In the genomic region with DNA sequence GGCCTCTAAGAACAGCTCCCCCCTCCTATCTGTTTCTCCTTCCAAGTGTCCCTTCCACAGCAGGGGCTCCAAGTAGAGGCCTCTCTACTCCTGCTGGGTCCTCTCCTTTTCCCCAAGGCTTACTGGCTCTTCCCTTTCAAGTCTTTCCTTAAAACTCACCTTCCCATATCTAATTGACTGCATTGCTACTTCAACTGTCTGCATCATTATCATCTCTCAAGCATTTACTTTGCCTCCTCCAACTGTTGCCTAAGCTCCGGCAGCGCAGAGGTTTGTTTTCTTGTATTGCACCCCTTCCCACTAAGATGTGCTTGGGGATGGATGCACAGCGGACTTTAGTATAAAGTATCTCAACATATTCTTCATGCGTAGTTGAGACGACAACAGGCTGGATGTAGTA, we compare ENCODE assay signal across 8 mouse cellular contexts. TPM values are rescaled to one million over a fixed set of nuclear protein-coding genes. Genes with fewer than 3 reads are reported as not detected.
DNase-seq lines count a peak whose midpoint lies in the region; ATAC-seq and TF ChIP-seq lines count a peak whose summit lies in the region.

No protein-coding gene starts in this region.

- no peak overlapping the region for H3K27ac ChIP-seq in lung, postnatal 0 days (ENCODE audit: low read length)
- no peak overlapping the region for H3K27ac ChIP-seq in embryonic fibroblast, embryonic 13.5 days (ENCODE audit: insufficient read depth, low read length)
- H3K27ac ChIP-seq in limb, embryonic 11.5 days (replicated peaks; ENCODE audit: low read depth, low read length), result no peak overlapping the region
- no peak overlapping the region for H3K27ac ChIP-seq in small intestine, adult 2 months (ENCODE audit: insufficient read depth, low read depth, low read length)

- H3K36me3 ChIP-seq in lung, postnatal 0 days (ENCODE audit: insufficient read depth, low read length), result peaks cover 20% of the 10 kb centered on the region; the same call in 1 of the 2 replicates
- peaks cover 17% of the 10 kb centered on the region for H3K36me3 ChIP-seq in limb, embryonic 11.5 days (ENCODE audit: control insufficient read depth, insufficient read depth, low read length)
- peaks cover 25% of the 10 kb centered on the region for H3K36me3 ChIP-seq in small intestine, adult 2 months (ENCODE audit: control insufficient read depth, insufficient read depth, low read length)

- 0 out of 2 replicates have a peak overlapping the region, but pooled peaks have one; percentile 39 for H3K9ac ChIP-seq in lung, postnatal 0 days (replicated peaks; ENCODE audit: low read depth)
- peak overlapping the region; percentile 75 for H3K9ac ChIP-seq in limb, embryonic 11.5 days (ENCODE audit: low read length)

- no peak for ATAC-seq in lung, postnatal 0 days
- no peak for ATAC-seq in limb, embryonic 11.5 days (ENCODE audit: insufficient number of reproducible peaks, low FRiP score, low TSS enrichment, low read depth)

- H3K27me3 ChIP-seq in lung, postnatal 0 days (replicated peaks; ENCODE audit: insufficient read depth, low read length), result no peaks in the 10 kb centered on the region
- no peaks in the 10 kb centered on the region for H3K27me3 ChIP-seq in limb, embryonic 11.5 days (ENCODE audit: control insufficient read depth, insufficient read depth, low read length)
- H3K27me3 ChIP-seq in small intestine, adult 2 months (ENCODE audit: control insufficient read depth, insufficient read depth, low read length), result no peaks in the 10 kb centered on the region

- TF ChIP-seq CTCF in lung, postnatal 0 days (IDR thresholded peaks at IDR 0.05), result no peak
- no peak for TF ChIP-seq CTCF in embryonic fibroblast, embryonic 13.5 days (IDR thresholded peaks at IDR 0.05; ENCODE audit: borderline replicate concordance, insufficient read depth, low read length)
- TF ChIP-seq CTCF in small intestine, adult 2 months (IDR thresholded peaks at IDR 0.05; ENCODE audit: extremely low read depth, insufficient read length, insufficient replicate concordance, low read depth, low read length), result no peak

- DNase-seq in lung, postnatal 0 days (ENCODE audit: low spot score), result no peak
- no peak for DNase-seq in lung, postnatal 14 days
- DNase-seq in limb, embryonic 11.5 days (ENCODE audit: low spot score), result no peak
- no peak for DNase-seq in layer of hippocampus, postnatal 14 days (ENCODE audit: low spot score in 2 of 2)
- no peak for DNase-seq in gastrocnemius, postnatal 25 days
- DNase-seq in kidney, postnatal 10 days, result no peak

- peak overlapping the region; percentile 68 for H3K4me2 ChIP-seq in lung, postnatal 0 days (replicated peaks; ENCODE audit: low read depth, low read length)
- H3K4me2 ChIP-seq in limb, embryonic 11.5 days (ENCODE audit: low read depth, severe bottlenecking), result peak overlapping the region; percentile 61

- peaks cover 5% of the 10 kb centered on the region; the same call in 1 of the 2 replicates for H3K4me1 ChIP-seq in lung, postnatal 0 days (ENCODE audit: insufficient read depth, low read depth, low read length)
- 0 out of 2 replicates have a peak, but pooled peaks cover 2% of the 10 kb centered on the region for H3K4me1 ChIP-seq in embryonic fibroblast, embryonic 13.5 days (ENCODE audit: control insufficient read depth, insufficient read depth, low read length)
- peaks cover 6% of the 10 kb centered on the region for H3K4me1 ChIP-seq in limb, embryonic 11.5 days (ENCODE audit: control insufficient read depth, insufficient read depth, low read length)
- peaks cover 11% of the 10 kb centered on the region for H3K4me1 ChIP-seq in small intestine, adult 2 months (ENCODE audit: control insufficient read depth, insufficient read depth, insufficient read length, low read length)

- no peak for TF ChIP-seq EP300 in lung, postnatal 0 days (IDR thresholded peaks at IDR 0.05)

- H3K4me3 ChIP-seq in lung, postnatal 0 days (ENCODE audit: low read depth, low read length), result peak overlapping the region; percentile 65
- H3K4me3 ChIP-seq in embryonic fibroblast, embryonic 13.5 days (ENCODE audit: insufficient read depth, low read length), result peak overlapping the region; percentile 72
- peak overlapping the region; percentile 58 for H3K4me3 ChIP-seq in limb, embryonic 11.5 days (ENCODE audit: low read depth, low read length)
- H3K4me3 ChIP-seq in small intestine, adult 2 months (ENCODE audit: low read depth, low read length), result peak overlapping the region; percentile 20; the same call in 1 of the 2 replicates

- no peak for TF ChIP-seq POLR2A in embryonic fibroblast, embryonic 13.5 days (IDR thresholded peaks at IDR 0.05; ENCODE audit: low read depth, low read length)
- no peak for TF ChIP-seq POLR2A in small intestine, adult 2 months (IDR thresholded peaks at IDR 0.05; ENCODE audit: low read depth, low read length)

- no peaks in the 10 kb centered on the region for H3K9me3 ChIP-seq in lung, postnatal 0 days (ENCODE audit: low read length)
- no peaks in the 10 kb centered on the region for H3K9me3 ChIP-seq in limb, embryonic 11.5 days (ENCODE audit: control insufficient read depth, low read length)

- 3% methylated on average over 5 of the region's 5 CpGs for WGBS in lung, postnatal 0 days
- 9% methylated on average over 5 of the region's 5 CpGs for WGBS in limb, embryonic 11.5 days
- 1% methylated on average over 5 of the region's 5 CpGs for WGBS in small intestine, adult 2 months

RNA-seq across cellular contexts. Expression of gene Pold2, which starts 0.7 kb away (rescaled TPM):
- polyA plus RNA-seq in lung, postnatal 0 days (2015; fragmentation: Nextera tagmentation; extraction: Ambion mirVana), result 30.1 and 34.1 TPM in 2 replicates
- polyA plus RNA-seq in embryonic fibroblast, embryonic 13.5 days (2011; ENCODE audit: insufficient read length, low read depth, missing spikeins), result 23.2 and 31.7 TPM in 2 replicates
- 103 and 111 TPM in 2 replicates for polyA plus RNA-seq in limb, embryonic 11.5 days (2014; fragmentation: Nextera tagmentation; extraction: Ambion mirVana)
- 132 and 133 TPM in 2 replicates for polyA plus RNA-seq in small intestine, adult 2 months (2012; rRNA removed)
- total RNA-seq in layer of hippocampus, postnatal 14 days (2021), result 10 to 100 TPM; 24.8 to 26.7 TPM
- total RNA-seq in gastrocnemius, postnatal 25 days (2021), result 10 to 100 TPM; 34.8 to 37.6 TPM

RNA-seq across cellular contexts. Expression of gene Aebp1, which starts 15.7 kb away (rescaled TPM):
- polyA plus RNA-seq in lung, postnatal 0 days (2015; fragmentation: Nextera tagmentation; extraction: Ambion mirVana), result 21.8 and 22.3 TPM in 2 replicates
- polyA plus RNA-seq in embryonic fibroblast, embryonic 13.5 days (2011; ENCODE audit: insufficient read length, low read depth, missing spikeins), result 372 and 444 TPM in 2 replicates
- polyA plus RNA-seq in limb, embryonic 11.5 days (2014; fragmentation: Nextera tagmentation; extraction: Ambion mirVana), result 5.3 and 7.2 TPM in 2 replicates
- 12.4 and 14.2 TPM in 2 replicates for polyA plus RNA-seq in small intestine, adult 2 months (2012; rRNA removed)
- total RNA-seq in layer of hippocampus, postnatal 14 days (2021), result 10 to 100 TPM in 1 of 2 experiments, 1 to 10 TPM in 1; 5.1 to 14.0 TPM
- total RNA-seq in gastrocnemius, postnatal 25 days (2021), result 10 to 100 TPM; 23.9 to 31.3 TPM

RNA-seq across cellular contexts. Expression of gene Myl7, which starts 21.2 kb away (rescaled TPM):
- polyA plus RNA-seq in lung, postnatal 0 days (2015; fragmentation: Nextera tagmentation; extraction: Ambion mirVana), result 327 and 405 TPM in 2 replicates
- not detected in 2 replicates for polyA plus RNA-seq in embryonic fibroblast, embryonic 13.5 days (2011; ENCODE audit: insufficient read length, low read depth, missing spikeins)
- polyA plus RNA-seq in limb, embryonic 11.5 days (2014; fragmentation: Nextera tagmentation; extraction: Ambion mirVana), result 2.2 and 3.6 TPM in 2 replicates
- 4.3 and 9.7 TPM in 2 replicates for polyA plus RNA-seq in small intestine, adult 2 months (2012; rRNA removed)
- total RNA-seq in layer of hippocampus, postnatal 14 days (2021), result not detected
- total RNA-seq in gastrocnemius, postnatal 25 days (2021), result not detected

RNA-seq across cellular contexts. Expression of gene Polm, which starts 39.6 kb away (rescaled TPM):
- polyA plus RNA-seq in lung, postnatal 0 days (2015; fragmentation: Nextera tagmentation; extraction: Ambion mirVana), result 5.9 and 8.2 TPM in 2 replicates
- polyA plus RNA-seq in embryonic fibroblast, embryonic 13.5 days (2011; ENCODE audit: insufficient read length, low read depth, missing spikeins), result 9.9 and 13.0 TPM in 2 replicates
- 6.4 and 6.6 TPM in 2 replicates for polyA plus RNA-seq in limb, embryonic 11.5 days (2014; fragmentation: Nextera tagmentation; extraction: Ambion mirVana)
- polyA plus RNA-seq in small intestine, adult 2 months (2012; rRNA removed), result 23.2 and 37.7 TPM in 2 replicates
- 10 to 100 TPM; 12.0 to 13.7 TPM for total RNA-seq in layer of hippocampus, postnatal 14 days (2021)
- total RNA-seq in gastrocnemius, postnatal 25 days (2021), result 1 to 10 TPM; 1.8 to 2.8 TPM

Comparison
In these comparisons a context has a peak if more than half of its experiments do, and no peak if none do; other contexts are left out.
1. H3K4me3 ChIP-seq: peak in every context shown above with its lines; median percentile 72 in embryonic fibroblast, embryonic 13.5 days; 65 in lung, postnatal 0 days; 58 in limb, embryonic 11.5 days; 20 in small intestine, adult 2 months.
2. RNA of gene Aebp1, which starts 15.7 kb away (polyA plus RNA-seq): 372 to 444 TPM in embryonic fibroblast, embryonic 13.5 days; 21.8 to 22.3 TPM in lung, postnatal 0 days, 12.4 to 14.2 TPM in small intestine, adult 2 months and 5.3 to 7.2 TPM in limb, embryonic 11.5 days; every median in the first group is over 10 times any median in the second.
3. RNA of gene Myl7, which starts 21.2 kb away (polyA plus RNA-seq): 327 to 405 TPM in lung, postnatal 0 days; 4.3 to 9.7 TPM in small intestine, adult 2 months, 2.2 to 3.6 TPM in limb, embryonic 11.5 days and not detected in embryonic fibroblast, embryonic 13.5 days; every median in the first group is over 10 times any median in the second.